Mouse (Mus musculus) lung, postnatal 0 days (tissue): Measurements from ENCODE around the gene Gm37240.

Source experiments
- CTCF ChIP-seq: IDR thresholded peaks from 2 replicates; pipeline ENCODE4 v1.5.1; 2016; ENCODE audit warnings: antibody characterized with exemption, mild to moderate bottlenecking
- EP300 ChIP-seq: IDR thresholded peaks from 2 replicates; pipeline ENCODE4 v1.6.1; 2016; ENCODE audit warnings: antibody characterized with exemption, mild to moderate bottlenecking, control low read depth

DNA sequence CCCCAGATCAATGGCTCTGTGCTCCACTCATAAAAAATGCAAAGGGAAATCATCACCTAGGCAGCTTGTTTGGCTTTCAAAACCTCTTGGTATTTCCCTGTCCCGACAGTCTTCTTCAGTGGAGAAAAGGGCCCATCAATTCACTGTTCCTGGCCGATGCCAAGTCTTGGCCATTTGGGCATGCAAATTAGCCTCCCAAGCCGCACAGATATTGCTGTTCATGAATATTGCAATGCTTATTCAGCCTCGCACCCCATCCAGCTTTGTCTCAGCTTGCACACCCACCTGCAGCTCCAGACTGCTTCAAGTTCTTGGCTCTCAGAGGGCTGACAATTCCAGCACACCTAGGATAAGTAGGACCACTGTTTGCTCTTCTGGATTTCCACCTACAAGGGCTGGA, 685.5 kb downstream of the Gm37240 start:
- TF ChIP-seq CTCF (no peak), EP300 (no peak)
